23 mouse cellular contexts compared by ENCODE assay signal in the genomic region with DNA sequence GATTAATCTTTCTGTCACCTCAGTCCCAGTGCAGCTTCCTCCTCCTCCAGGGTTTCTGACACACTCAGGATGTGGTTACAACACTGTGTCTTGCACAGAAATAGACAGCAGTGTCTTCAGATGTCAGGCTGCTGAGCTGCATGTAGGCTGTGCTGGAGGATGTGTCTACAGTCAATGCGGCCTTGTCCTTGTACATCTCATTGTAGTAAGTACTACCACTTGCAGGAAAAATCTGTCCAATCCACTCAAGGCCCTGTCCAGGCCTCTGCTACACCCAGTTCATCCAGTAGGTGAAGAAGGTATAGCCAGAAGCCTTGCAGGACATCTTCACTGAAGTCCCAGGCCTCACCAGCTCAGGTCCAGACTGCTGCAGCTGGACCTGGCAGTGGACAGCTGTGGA.
DNase-seq lines count a peak whose midpoint lies in the region; ATAC-seq and TF ChIP-seq lines count a peak whose summit lies in the region.
"Had no signal": no experiment of that assay in that cellular context is flagged by ENCODE, and none has a peak within 500 bp of the region (broad histone marks: within the 10 kb centered on the region; RNA-seq: fewer than 3 reads in every experiment).

No protein-coding gene starts in this region.

- no peak overlapping the region for H3K4me3 ChIP-seq in bone marrow, adult 2 months (replicated peaks; ENCODE audit: control insufficient read depth, low read depth, low read length)
- H3K4me3 ChIP-seq in stomach, postnatal 0 days (ENCODE audit: low read depth, low read length), result no peak overlapping the region
- H3K4me3 ChIP-seq in kidney, embryonic 16.5 days (ENCODE audit: low read length), result no peak overlapping the region
- H3K4me3 ChIP-seq: hindbrain, embryonic 15.5 days; limb, embryonic 10.5 days; midbrain, embryonic 12.5 days; neural tube, embryonic 12.5 days had no signal

- no peak for TF ChIP-seq POLR2A in bone marrow, adult 2 months (IDR thresholded peaks at IDR 0.05; ENCODE audit: borderline replicate concordance, control insufficient read depth, low read depth, low read length)

- H3K27me3 ChIP-seq in stomach, postnatal 0 days (ENCODE audit: control insufficient read depth, insufficient read depth, low read length), result no peaks in the 10 kb centered on the region
- H3K27me3 ChIP-seq in kidney, embryonic 16.5 days (ENCODE audit: insufficient read depth, low read length), result no peaks in the 10 kb centered on the region
- H3K27me3 ChIP-seq: hindbrain, embryonic 15.5 days; midbrain, embryonic 12.5 days; neural tube, embryonic 12.5 days had no signal

- TF ChIP-seq EP300 in stomach, postnatal 0 days (optimal IDR thresholded peaks at IDR 0.05), result no peak

- no peaks in the 10 kb centered on the region for H3K36me3 ChIP-seq in stomach, postnatal 0 days (ENCODE audit: control insufficient read depth, insufficient read depth, low read length)
- no peaks in the 10 kb centered on the region for H3K36me3 ChIP-seq in kidney, embryonic 16.5 days (ENCODE audit: insufficient read depth, low read length)
- H3K36me3 ChIP-seq: hindbrain, embryonic 15.5 days; limb, embryonic 10.5 days; midbrain, embryonic 12.5 days; neural tube, embryonic 12.5 days had no signal

- no peak overlapping the region for H3K4me2 ChIP-seq in stomach, postnatal 0 days (replicated peaks; ENCODE audit: low read depth)
- H3K4me2 ChIP-seq in kidney, embryonic 16.5 days (replicated peaks; ENCODE audit: low read depth, low read length), result no peak overlapping the region
- H3K4me2 ChIP-seq: hindbrain, embryonic 15.5 days; midbrain, embryonic 12.5 days; neural tube, embryonic 12.5 days had no signal

- no peaks in the 10 kb centered on the region for H3K9me3 ChIP-seq in stomach, postnatal 0 days (ENCODE audit: control insufficient read depth, low read length)
- peaks cover 2% of the 10 kb centered on the region; the same call in 1 of the 2 replicates for H3K9me3 ChIP-seq in kidney, embryonic 16.5 days (ENCODE audit: low read length)
- H3K9me3 ChIP-seq: limb, embryonic 10.5 days had no signal

- H3K27ac ChIP-seq in bone marrow, adult 2 months (ENCODE audit: control insufficient read depth, insufficient read depth, low read depth, low read length, poor library complexity), result peak overlapping the region; percentile 27; the same call in 1 of the 2 replicates
- H3K27ac ChIP-seq in stomach, postnatal 0 days (replicated peaks), result no peak overlapping the region
- H3K27ac ChIP-seq in kidney, embryonic 16.5 days (ENCODE audit: low read length), result no peak overlapping the region
- H3K27ac ChIP-seq: hindbrain, embryonic 15.5 days; kidney, postnatal 0 days; limb, embryonic 10.5 days; midbrain, embryonic 12.5 days; neural tube, embryonic 12.5 days had no signal

- no peak for TF ChIP-seq CTCF in bone marrow, adult 2 months (IDR thresholded peaks at IDR 0.05; ENCODE audit: control insufficient read depth, insufficient read depth, low read length)
- TF ChIP-seq CTCF in stomach, postnatal 0 days (IDR thresholded peaks at IDR 0.05; ENCODE audit: low read depth), result no peak

- no peak overlapping the region for H3K9ac ChIP-seq in stomach, postnatal 0 days (ENCODE audit: low read length)
- H3K9ac ChIP-seq in kidney, embryonic 16.5 days (replicated peaks; ENCODE audit: low read length), result no peak overlapping the region
- H3K9ac ChIP-seq: hindbrain, embryonic 15.5 days; midbrain, embryonic 12.5 days; neural tube, embryonic 12.5 days had no signal

- peak; percentile 14; the same call in 1 of the 2 replicates for ATAC-seq in megakaryocyte progenitor cell, adult 5-6 weeks (replicated peaks; ENCODE audit: poor library complexity)
- ATAC-seq in stomach, postnatal 0 days (ENCODE audit: low FRiP score, low TSS enrichment), result no peak
- no peak for ATAC-seq in kidney, embryonic 16.5 days (ENCODE audit: low FRiP score, low TSS enrichment)
- ATAC-seq: intestine, postnatal 0 days had no signal

- 18% methylated on average over 1 of the region's 1 CpGs for WGBS in bone marrow, adult 2 months
- WGBS in stomach, postnatal 0 days, result 86% methylated on average over 1 of the region's 1 CpGs
- WGBS in kidney, embryonic 16.5 days, result 87% methylated on average over 1 of the region's 1 CpGs

- peak; percentile 44 for DNase-seq in CD4-positive, CD25-positive, alpha-beta regulatory T cell, adult 2 months (ENCODE audit: low read depth, low spot score)
- peak; percentile 49 for DNase-seq in thymus, postnatal 14 days
- no peak for DNase-seq in kidney, adult 11 months
- DNase-seq in stomach, postnatal 0 days (ENCODE audit: low spot score), result no peak
- no peak for DNase-seq in layer of hippocampus, postnatal 10 days (ENCODE audit: low spot score in 2 of 2)
- DNase-seq: adrenal gland, adult 2 months; B cell, adult 2 months; cerebellum, adult 11-12 months; cerebellum, postnatal 10 days; gastrocnemius, postnatal 25 days; heart, postnatal 4 days; liver; right cerebral cortex, postnatal 14 days; spleen, adult 18-20 months had no signal

- H3K4me1 ChIP-seq in bone marrow, adult 2 months (ENCODE audit: control insufficient read depth, insufficient read depth, low read length), result no peaks in the 10 kb centered on the region
- no peaks in the 10 kb centered on the region for H3K4me1 ChIP-seq in stomach, postnatal 0 days (replicated peaks; ENCODE audit: control insufficient read depth, insufficient read depth)
- no peaks in the 10 kb centered on the region for H3K4me1 ChIP-seq in kidney, embryonic 16.5 days (ENCODE audit: insufficient read depth, low read length)
- H3K4me1 ChIP-seq: hindbrain, embryonic 15.5 days; limb, embryonic 10.5 days; midbrain, embryonic 12.5 days; neural tube, embryonic 12.5 days had no signal

Comparison
In these comparisons a context has a peak if more than half of its experiments do, and no peak if none do; other contexts are left out.
1. DNase-seq: peak in CD4-positive, CD25-positive, alpha-beta regulatory T cell, adult 2 months (single experiment) and thymus, postnatal 14 days (single experiment); none in kidney, adult 11 months (single experiment), stomach, postnatal 0 days (single experiment) and layer of hippocampus, postnatal 10 days (0 of 2).